Mouse (Mus musculus) layer of hippocampus, adult 18-20 months (tissue): ENCODE data around the gene Akr1c18. TPM values are rescaled to one million over a fixed set of nuclear protein-coding genes. Genes with fewer than 3 reads are reported as not detected.

Source experiments
- DNase-seq, 2 experiments: peaks; one replicate each; pipeline ENCODE4 v3.0.0; 2022; ENCODE audit warnings: low spot score in 2 of 2
- total RNA-seq, 2 experiments: library from RNA; stranded (reverse); gene quantifications; 2 replicates each; pipeline ENCODE4 v1.2.3; 2021

Gene Akr1c18
- total RNA-seq, 2 experiments from 2014 or later, result 1.8 to 3.6 TPM

DNA sequence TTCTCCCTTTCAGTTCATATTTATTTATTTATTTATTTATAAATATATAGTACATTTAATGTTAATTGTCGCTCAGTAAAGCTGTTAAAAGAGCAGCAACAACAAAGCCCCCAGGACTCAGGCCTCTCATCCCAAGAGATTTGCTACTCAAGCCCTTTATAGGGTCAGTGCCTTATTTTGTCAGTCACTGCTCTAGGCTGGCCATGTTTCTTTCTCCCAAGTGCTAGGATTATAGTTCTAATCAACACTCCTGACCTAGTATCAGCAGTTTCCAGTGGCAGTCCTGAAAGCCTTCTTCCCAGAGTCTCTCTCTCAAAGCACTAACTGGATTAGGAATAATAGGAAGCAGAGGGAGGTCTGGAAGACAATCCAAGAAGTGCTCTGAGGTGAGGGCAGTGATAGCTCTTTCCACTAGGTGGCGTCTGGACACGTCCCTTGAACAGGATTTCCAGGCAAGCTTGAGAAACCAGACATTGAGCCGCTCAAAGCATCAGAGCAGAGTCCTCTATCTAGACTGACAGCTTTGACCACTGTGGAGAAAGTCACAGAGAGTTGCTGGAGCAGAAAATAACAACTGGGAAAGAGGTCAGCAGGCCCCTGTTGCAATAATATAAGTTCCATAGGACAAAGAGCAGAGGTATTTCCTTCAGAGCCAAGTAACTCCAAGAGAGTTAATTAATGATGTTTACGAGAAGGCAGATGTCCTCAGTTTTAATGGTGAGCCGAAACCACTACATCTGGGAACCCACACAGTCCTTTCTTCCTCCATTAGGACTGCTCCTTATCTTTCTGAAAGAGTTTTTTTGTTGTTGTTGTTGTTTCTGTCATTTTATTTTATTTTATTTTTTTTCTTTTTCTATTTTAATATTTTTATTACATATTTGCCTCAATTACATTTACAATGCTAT is 39.9 kb downstream of the Akr1c18 start:
- peak; percentile 37 to 75 for DNase-seq

DNA sequence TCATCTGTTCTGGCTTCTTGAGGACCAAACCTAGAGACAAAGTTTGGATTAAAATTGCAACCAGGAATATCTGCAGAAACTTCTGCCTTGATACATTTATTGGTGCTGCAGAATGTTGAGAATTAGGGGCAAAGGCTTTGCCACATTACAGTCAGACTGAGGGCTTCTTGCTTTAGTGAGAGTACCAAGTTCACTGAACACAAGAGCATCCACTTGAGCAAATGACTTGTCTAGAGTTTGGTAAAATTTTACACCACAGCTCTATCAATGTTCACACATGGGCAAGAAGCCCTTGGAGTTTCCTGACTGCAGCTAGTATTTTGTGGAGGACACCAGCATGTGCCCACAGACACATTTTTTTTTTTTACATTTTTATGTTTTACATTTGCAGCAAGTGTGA is 47.7 kb downstream of the Akr1c18 start:
- DNase-seq, result no peak

DNA sequence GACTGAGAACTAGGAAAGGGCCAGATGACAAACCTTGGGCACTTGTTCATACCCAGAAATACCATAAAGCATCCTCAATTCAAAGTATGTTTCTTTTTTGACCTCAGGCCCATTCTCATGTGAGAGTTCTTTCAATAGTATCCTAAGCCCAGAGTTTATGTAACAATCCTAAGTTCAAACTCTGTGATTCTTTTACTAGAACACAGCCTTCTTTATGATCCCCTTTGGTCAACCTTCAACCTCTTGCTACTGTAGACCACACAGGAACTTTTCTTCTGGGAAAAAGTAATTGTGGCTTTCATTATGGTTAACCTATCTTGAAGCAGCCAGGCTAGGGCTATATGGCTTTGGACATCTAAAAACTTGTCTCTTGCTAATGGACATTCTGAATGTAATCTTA is 48.8 kb downstream of the Akr1c18 start:
- DNase-seq, result no peak

Other genes with a start within 250 kb of the Akr1c18 start
- 10 to 100 TPM; 32.8 to 41.4 TPM for gene Net1, start 232.4 kb downstream of the Akr1c18 start, total RNA-seq
- gene Tubal3, start 232.4 kb downstream of the Akr1c18 start, total RNA-seq, result not detected
- not detected for gene Ucn3, start 205.3 kb downstream of the Akr1c18 start, total RNA-seq
- under 1 TPM; 0.72 to 0.74 TPM for gene Akr1c14, start 101.6 kb downstream of the Akr1c18 start, total RNA-seq
- 1 to 10 TPM in 1 of 2 experiments, under 1 TPM in 1; 0.36 to 1.4 TPM for gene Akr1c13, start 40.5 kb upstream of the Akr1c18 start, total RNA-seq
- gene Akr1c19, start 78.0 kb upstream of the Akr1c18 start, total RNA-seq, result under 1 TPM in 1 of 2 experiments, not detected in 1; 0.18 TPM
- gene Akr1c12, start 128.8 kb upstream of the Akr1c18 start, total RNA-seq, result not detected